Mouse (Mus musculus) lung, adult 2 months (tissue): ENCODE measurements at regions not wholly inside any gene's neighbourhood (a gene's known extent, or its start where the extent isn't known, plus 50 kb on each side); places are given as distances from the start of the nearest gene placed in this dataset.

ENCODE experiments used
- DNase-seq: peaks from one replicate; pipeline ENCODE4 v3.0.0; 2022
- H3K4me1 ChIP-seq: fragments of 200-500 bp; 2 replicates; pipeline ENCODE4 v1.6.1; 2011; ENCODE audit warnings: low read length; ENCODE audit not compliant: control insufficient read depth, insufficient read depth
- H3K4me3 ChIP-seq: fragments of 200-500 bp; replicated peaks from 2 replicates; pipeline ENCODE3; 2011; ENCODE audit warnings: low read depth, mild to moderate bottlenecking, control low read depth, low read length; ENCODE audit errors: extremely low read depth
- CTCF ChIP-seq: fragments of 200-500 bp; IDR thresholded peaks from 2 replicates; pipeline ENCODE4 v1.5.1; 2011; ENCODE audit warnings: mild to moderate bottlenecking, low read length, control low read depth; ENCODE audit not compliant: insufficient read depth
- POLR2A ChIP-seq: fragments of 200-500 bp; IDR thresholded peaks from 2 replicates; pipeline ENCODE4 v1.6.1; 2011; ENCODE audit warnings: low read depth, mild to moderate bottlenecking, control low read depth, low read length, borderline replicate concordance; ENCODE audit errors: extremely low read depth
- WGBS: fragments of 180-500 bp; shearing (Covaris S2); methylation state at CpG from one replicate; pipeline ENCODE4 v1.1.7; 2018; 5-methylcytosine and 5-hydroxymethylcytosine counted together

DNA sequence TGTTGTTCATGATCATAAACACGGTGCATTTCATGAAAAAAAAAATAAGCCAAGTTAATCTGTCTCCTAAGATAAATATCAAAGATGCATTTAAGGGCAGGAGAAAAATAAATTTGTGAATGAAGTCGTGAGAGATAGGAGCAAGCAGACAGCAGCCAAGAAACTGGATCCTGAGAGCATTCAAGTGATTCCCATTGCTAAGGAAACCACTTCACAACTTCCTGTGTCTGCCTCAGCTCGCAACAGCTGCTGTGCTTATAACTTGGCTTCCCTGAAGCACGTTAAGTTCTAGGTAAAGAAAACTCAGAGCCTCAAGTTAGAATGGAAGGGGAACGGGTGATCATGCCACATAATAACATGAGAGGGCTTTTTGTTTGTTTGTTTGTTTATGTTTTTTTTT is 89.3 kb upstream of the Rgs17 start:
- WGBS, result 29% methylated on average over 5 of the region's 5 CpGs
- DNase-seq, result no peak

DNA sequence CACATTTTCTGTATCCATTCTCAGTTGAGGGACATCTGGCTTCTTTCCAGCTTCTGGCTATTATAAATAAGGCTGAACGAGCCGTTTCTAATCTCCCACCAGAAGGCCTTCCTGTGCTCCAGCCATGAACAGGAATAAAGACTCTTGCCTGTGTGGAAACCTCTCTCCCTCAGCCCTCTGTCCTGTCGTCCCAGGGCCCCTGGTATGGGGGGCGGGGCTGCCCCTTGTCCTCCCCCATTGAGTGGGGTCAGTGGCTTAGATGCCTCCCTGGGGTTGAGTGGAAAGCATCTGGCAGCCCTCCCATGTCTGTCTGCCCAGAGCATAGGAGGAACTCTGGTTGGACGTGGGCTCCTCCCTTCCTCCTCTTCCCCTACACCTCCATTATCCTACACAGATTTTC is 88.8 kb upstream of the Rgs17 start:
- no peak for DNase-seq
- 27% methylated on average over 5 of the region's 5 CpGs for WGBS

More for the DNA sequence above, 89.3 kb upstream of the Rgs17 start:
- TF ChIP-seq POLR2A (no peak), CTCF (no peak)
- Histone ChIP-seq H3K4me1 (no peaks in the 10 kb centered on the region), H3K4me3 (no peak overlapping the region)

GRCm38 (mm10) chr10:6007238-6007972 is 85.2 kb upstream of the Rgs17 start:
- no peak for TF ChIP-seq POLR2A
- TF ChIP-seq CTCF, result no peak
- H3K4me3 ChIP-seq, result no peak overlapping the region
- H3K4me1 ChIP-seq, result no peaks in the 10 kb centered on the region
- WGBS, result 11% methylated on average over 1 of the region's 1 CpGs
- no peak for DNase-seq

More for the DNA sequence above, 88.8 kb upstream of the Rgs17 start:
- Histone ChIP-seq H3K4me3 (no peak overlapping the region), H3K4me1 (no peaks in the 10 kb centered on the region)
- no peak for TF ChIP-seq CTCF
- TF ChIP-seq POLR2A, result no peak

DNA sequence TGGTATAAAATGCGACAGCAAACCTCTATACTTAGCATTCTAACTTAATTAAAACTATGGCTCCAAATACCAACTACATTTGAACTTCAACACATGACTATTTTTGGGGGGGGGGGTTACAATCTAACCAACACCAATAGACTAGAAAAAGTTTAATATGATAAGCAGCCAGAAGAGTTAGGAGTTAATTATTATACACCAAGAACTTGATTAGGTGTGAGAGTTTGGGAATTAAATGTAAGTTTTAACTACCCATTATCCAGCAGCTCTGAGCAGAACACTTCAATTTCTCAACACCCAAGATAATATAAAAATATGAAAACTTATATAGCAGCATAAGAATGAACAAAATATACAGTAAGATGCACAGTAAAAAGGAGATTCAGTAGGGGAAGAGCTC is 59.2 kb upstream of the Rgs17 start:
- no peaks in the 10 kb centered on the region for H3K4me1 ChIP-seq
- WGBS, result 94% methylated on average over 1 of the region's 1 CpGs
- TF ChIP-seq CTCF (no peak), POLR2A (no peak)
- no peak for DNase-seq
- H3K4me3 ChIP-seq, result no peak overlapping the region

GRCm38 (mm10) chr10:5978534-5978933 is 56.3 kb upstream of the Rgs17 start:
- DNase-seq, result no peak
- TF ChIP-seq CTCF (no peak), POLR2A (no peak)
- 57% methylated on average over 1 of the region's 1 CpGs for WGBS
- no peaks in the 10 kb centered on the region for H3K4me1 ChIP-seq
- H3K4me3 ChIP-seq, result no peak overlapping the region
